Mouse (Mus musculus) cerebellum, adult 9-10 months (tissue): ENCODE measurements around the gene Cep57l1.

Experiments used
- DNase-seq: peaks from one replicate; pipeline ENCODE4 v3.0.0; 2022

Gene Cep57l1

GRCm38 (mm10) chr10:41733214-41733613 is 76.5 kb downstream of the Cep57l1 start:
- DNase-seq, result no peak

- no peak for DNase-seq
These were observed 77.7 kb downstream of the Cep57l1 start for GRCm38 (mm10) chr10:41731932-41732331.

- DNase-seq, result no peak
These were observed 78.9 kb downstream of the Cep57l1 start for GRCm38 (mm10) chr10:41730746-41731145.

GRCm38 (mm10) chr10:41726215-41726614 is 83.5 kb downstream of the Cep57l1 start:
- DNase-seq, result no peak

- no peak for DNase-seq
These were observed 90.1 kb downstream of the Cep57l1 start for GRCm38 (mm10) chr10:41719587-41719986.

GRCm38 (mm10) chr10:41716029-41716897 is 93.4 kb downstream of the Cep57l1 start, which contains the start of gene Ccdc162:
Gene Ccdc162 (minus strand): TSS chr10:41716634.
- DNase-seq, result no peak

GRCm38 (mm10) chr10:41715557-41715956 is 94.1 kb downstream of the Cep57l1 start:
- no peak for DNase-seq

- DNase-seq, result no peak
These were observed 98.2 kb downstream of the Cep57l1 start for GRCm38 (mm10) chr10:41711467-41711866.

- no peak for DNase-seq
These were observed 98.9 kb downstream of the Cep57l1 start for GRCm38 (mm10) chr10:41710773-41711172.

- DNase-seq, result no peak
These were observed 100.3 kb downstream of the Cep57l1 start for GRCm38 (mm10) chr10:41709341-41709740.

GRCm38 (mm10) chr10:41699669-41700068 is 110.0 kb downstream of the Cep57l1 start:
- DNase-seq, result no peak

- no peak for DNase-seq
These were observed 112.6 kb downstream of the Cep57l1 start for GRCm38 (mm10) chr10:41697040-41697439.

- DNase-seq, result no peak
These were observed 118.7 kb downstream of the Cep57l1 start for GRCm38 (mm10) chr10:41690978-41691377.

- peak; percentile 76 for DNase-seq
These were observed 119.5 kb downstream of the Cep57l1 start for GRCm38 (mm10) chr10:41689941-41690887.

GRCm38 (mm10) chr10:41684548-41684996 is 125.1 kb downstream of the Cep57l1 start:
- DNase-seq, result no peak

GRCm38 (mm10) chr10:41682546-41683393 is 126.9 kb downstream of the Cep57l1 start:
- DNase-seq, result peak; percentile 91

- peak; percentile 97 for DNase-seq
These were observed 130.8 kb downstream of the Cep57l1 start for GRCm38 (mm10) chr10:41678746-41679360.

GRCm38 (mm10) chr10:41677396-41677795 is 132.3 kb downstream of the Cep57l1 start:
- DNase-seq, result peak; percentile 39

GRCm38 (mm10) chr10:41676661-41677061 is 133.0 kb downstream of the Cep57l1 start:
- no peak for DNase-seq

GRCm38 (mm10) chr10:41675842-41676571 is 133.7 kb downstream of the Cep57l1 start:
- no peak for DNase-seq

- no peak for DNase-seq
These were observed 134.4 kb downstream of the Cep57l1 start for GRCm38 (mm10) chr10:41675243-41675642.
